Mouse (Mus musculus): ENCODE measurements around the gene Pde4c.

Gene Pde4c

GRCm38 (mm10) chr8:70766571-70767440, 43.3 kb downstream of the Pde4c start:
- DNase-seq (ENCODE audit: low spot score in 2 of 2) = no peak

DNA sequence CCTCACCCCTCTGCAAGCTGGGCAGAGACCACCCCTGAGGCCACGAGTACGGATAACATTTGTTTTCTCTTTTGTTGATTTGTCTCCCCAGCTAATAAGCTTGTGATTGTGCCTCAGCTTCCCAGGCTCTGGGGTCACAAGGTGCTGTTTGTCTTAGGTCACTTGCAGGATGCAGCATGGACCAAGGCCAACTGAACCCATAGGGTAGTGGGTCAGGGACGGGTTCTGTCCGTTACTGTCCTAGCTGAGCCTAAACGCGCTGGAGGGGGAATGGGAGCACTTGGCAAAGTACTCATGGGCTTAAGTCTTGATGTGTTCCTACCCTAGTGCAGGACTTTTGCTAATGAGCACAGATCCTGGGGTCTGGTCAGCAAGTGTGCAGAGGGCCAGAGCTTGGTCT, 44.0 kb downstream of the Pde4c start:
- DNase-seq (ENCODE audit: low spot score in 2 of 2) = no peak

DNA sequence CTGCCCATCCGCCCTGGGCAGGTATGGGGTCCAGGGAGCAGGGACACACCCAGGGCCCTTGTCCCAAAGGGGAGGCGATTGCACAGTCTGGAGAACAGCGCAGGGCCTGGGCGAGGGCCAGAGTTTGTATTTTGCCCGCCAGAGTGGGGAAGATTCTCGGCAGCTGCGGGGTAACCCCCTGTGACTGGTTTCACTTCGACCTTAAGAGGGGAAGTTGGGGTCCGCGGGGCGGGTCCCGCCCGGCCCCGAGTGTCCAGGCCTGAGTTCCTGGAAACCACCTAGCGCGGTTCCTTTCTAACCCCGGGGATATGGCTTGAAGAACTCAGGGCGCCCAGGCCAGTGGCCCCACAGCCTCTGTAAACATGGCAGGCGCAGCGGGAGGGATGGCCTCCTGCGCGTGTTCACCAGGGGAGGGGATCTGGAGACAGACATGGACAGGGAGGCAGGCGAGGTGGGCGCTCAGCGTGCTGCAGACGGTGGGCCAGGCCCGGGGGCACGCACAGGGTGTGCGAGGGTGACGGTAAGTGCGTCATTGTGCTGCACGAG, 44.8 kb downstream of the Pde4c start:
- DNase-seq (ENCODE audit: low spot score in 2 of 2) = no peak

GRCm38 (mm10) chr8:70768956-70769355, 45.4 kb downstream of the Pde4c start:
- DNase-seq (ENCODE audit: low spot score in 2 of 2) = no peak

- DNase-seq (ENCODE audit: low spot score in 2 of 2) = peak; percentile 90 to 94
Observed at GRCm38 (mm10) chr8:70769359-70769758, 45.8 kb downstream of the Pde4c start.

- no peak for DNase-seq (ENCODE audit: low spot score in 2 of 2)
Observed at GRCm38 (mm10) chr8:70769858-70770257, 46.3 kb downstream of the Pde4c start.

DNA sequence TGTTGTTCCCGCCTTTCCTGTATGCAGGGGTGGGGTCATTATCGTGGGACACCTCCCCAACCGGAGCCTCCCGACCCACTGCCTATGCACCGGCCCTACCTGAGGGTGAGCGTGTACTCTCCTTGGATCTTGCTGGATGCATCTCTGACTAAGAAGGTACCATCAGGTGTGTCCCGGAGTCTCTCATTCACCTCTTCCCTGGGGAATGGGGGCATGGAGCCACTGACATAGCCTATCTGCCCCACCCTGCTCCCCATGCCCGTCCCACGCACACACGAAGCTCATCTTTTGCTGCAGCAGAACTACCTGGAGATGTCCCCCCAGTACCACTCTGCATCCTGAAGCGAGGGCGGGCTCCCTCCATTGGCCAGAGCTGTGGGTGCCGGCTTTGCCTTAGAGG, 47.2 kb downstream of the Pde4c start:
- DNase-seq (ENCODE audit: low spot score in 2 of 2) = no peak

DNA sequence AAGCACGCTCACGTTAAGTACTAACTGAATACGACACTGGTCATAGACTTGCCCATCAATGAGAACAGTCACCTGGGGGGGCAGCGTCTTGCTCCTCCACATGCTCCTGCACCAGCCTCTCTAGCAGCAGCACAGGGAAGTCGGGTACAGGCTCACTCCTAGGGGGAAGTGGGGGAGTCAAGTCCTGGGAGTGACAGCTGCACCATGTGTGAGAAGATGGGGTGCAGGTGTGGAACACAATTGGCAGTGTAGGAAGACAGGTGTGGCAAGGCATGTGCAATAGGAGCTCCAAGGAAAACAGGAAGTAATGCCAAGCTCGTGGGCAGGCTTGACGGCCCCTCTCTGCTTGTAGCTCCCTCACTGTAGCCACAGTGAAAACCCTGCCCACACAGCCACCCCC, 47.7 kb downstream of the Pde4c start:
- no peak for DNase-seq (ENCODE audit: low spot score in 2 of 2)

DNA sequence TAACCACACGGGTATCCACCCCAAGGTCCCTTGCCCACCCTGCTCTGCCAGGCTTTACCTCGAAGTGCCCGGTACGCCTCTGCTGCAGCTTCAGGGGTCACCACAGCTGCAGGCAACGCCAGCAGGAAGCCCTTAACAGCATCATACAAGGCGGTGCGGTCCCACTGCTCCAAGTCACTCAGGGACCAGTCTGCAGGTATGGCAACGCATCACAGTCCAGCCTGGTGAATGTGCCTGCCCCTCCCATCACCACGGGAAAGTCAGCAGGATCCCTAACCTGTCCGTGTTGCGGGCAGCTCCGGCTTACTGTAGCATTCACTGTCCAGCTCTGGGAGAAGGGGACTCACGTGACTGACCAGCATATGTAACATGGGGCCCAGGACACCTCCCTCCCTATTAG, 48.6 kb downstream of the Pde4c start:
- no peak for DNase-seq (ENCODE audit: low spot score in 2 of 2)

DNA sequence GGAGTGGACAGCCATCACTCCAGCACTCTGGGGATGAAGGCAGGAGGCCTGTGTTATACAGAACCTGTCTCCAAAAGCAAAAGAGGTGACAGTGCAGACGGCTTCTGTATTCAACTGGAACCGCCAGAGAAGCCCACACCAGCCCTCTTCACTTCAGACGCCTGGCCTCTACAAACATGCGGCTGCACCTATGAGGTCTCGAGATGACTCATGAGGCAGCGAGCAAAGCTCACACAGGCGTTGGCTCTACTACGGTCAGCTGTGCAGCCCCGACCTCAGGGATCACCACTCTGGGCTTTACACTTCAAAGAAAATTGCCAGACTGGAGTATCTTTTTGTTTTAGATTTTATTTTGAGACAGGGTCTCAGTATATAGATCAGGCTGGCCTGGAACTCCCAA, 49.4 kb downstream of the Pde4c start:
- no peak for DNase-seq (ENCODE audit: low spot score in 2 of 2)

DNA sequence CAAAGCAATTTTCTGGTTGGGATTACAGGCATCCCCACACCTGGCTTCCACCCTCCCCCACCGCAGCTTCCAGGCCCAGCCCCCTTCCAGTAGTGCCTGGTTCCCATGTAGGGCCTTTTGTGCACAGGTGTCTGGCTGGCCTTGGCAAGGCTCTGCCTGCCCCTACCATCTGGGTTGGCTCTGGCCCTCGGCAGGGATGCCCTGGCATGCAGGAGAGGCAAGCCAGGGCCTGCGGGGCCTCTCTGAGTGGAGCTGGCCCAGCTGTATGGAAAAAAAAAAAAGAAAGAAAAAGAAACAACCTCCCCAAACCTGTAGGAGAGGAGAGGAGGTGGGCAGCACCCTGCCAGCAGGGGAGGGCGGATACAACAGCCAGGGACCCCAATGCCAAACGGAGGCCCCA, 49.9 kb downstream of the Pde4c start:
- no peak for DNase-seq (ENCODE audit: low spot score in 2 of 2)

- peak in 1 of 2 experiments; percentile 58 for DNase-seq (ENCODE audit: low spot score in 2 of 2)
Observed at GRCm38 (mm10) chr8:70773833-70774232, 50.3 kb downstream of the Pde4c start.

- DNase-seq (ENCODE audit: low spot score in 2 of 2) = no peak
Observed at GRCm38 (mm10) chr8:70774740-70775139, 51.2 kb downstream of the Pde4c start.

- DNase-seq (ENCODE audit: low spot score in 2 of 2) = no peak
Observed at GRCm38 (mm10) chr8:70775227-70775626, 51.7 kb downstream of the Pde4c start.

DNA sequence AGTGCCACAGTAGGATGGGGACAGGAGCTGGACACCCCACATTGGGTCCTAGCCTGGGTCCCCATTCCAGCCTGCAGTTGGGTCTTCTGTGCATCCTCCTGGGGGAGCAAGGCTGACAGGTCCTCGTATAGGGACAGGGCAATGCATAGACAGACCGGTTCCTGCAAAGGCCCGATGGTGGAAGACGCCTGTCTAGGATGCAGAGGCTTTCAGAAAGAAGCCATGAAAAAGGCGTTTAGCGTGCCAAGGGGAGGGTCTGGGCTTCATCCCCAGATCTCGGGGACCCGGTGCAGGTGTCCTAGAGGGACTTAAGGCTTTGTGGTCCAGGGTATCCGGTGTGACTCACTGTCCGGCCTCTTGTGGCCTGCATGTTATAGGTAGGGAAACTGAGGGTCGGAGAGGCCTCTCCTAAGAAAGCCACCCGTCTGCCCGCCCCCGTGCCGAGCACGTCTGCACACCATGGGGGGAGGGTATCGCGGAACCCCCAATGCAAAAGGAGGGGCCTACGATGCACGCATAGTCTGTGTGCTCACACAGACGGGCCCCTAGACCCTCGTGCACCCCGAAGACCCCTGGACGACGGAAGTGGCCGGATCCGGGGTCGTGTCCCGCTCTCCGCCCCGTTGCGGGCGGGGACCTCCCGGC, 52.5 kb downstream of the Pde4c start:
- no peak for DNase-seq (ENCODE audit: low spot score in 2 of 2)

GRCm38 (mm10) chr8:70776496-70777444, 53.2 kb downstream of the Pde4c start, which contains the start of gene Pik3r2:
Pik3r2 (minus strand) TSS chr8:70776713.
- DNase-seq (ENCODE audit: low spot score in 2 of 2) = peak; percentile 98

DNA sequence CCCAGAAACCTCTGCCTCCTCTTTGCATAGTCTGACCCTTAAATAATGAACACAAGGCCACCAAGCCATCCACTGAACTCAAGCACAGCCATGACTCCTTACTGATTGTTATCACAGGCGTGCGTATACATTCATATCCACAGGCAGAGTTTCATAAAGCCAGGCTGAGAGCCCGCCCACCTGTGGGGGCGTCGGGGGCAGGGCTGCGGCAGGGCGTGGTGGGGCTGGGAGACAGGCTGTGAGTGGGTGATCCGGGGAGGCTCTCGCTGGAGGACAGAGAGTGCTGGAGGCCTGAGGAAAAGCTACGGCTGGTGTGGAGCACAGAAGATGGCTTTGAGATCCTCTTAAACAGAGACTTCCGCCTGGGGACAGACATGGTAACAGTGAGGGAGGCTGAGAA, 56.6 kb downstream of the Pde4c start:
- DNase-seq (ENCODE audit: low spot score in 2 of 2) = no peak

GRCm38 (mm10) chr8:70786291-70787050, 63.0 kb downstream of the Pde4c start:
- DNase-seq (ENCODE audit: low spot score in 2 of 2) = no peak

DNA sequence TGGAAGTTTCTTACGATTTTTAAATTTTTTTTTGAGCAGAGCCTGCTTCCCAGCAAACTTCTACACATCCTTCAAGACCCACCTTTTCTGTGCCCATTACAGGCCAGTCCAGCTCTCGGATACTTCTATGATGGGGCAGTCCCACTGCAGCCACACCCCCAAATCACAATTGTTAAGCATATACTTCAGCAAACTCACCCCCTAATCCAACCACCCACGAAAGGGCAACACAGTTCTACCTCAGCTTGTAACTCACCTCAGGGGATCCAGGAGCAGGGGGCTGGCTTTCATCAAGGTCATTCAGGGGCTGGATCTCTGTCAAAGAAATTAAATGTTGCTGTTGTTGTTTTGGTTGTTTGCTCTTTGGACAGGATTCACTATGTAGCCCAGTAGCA, 63.5 kb downstream of the Pde4c start:
- DNase-seq (ENCODE audit: low spot score in 2 of 2) = no peak

DNA sequence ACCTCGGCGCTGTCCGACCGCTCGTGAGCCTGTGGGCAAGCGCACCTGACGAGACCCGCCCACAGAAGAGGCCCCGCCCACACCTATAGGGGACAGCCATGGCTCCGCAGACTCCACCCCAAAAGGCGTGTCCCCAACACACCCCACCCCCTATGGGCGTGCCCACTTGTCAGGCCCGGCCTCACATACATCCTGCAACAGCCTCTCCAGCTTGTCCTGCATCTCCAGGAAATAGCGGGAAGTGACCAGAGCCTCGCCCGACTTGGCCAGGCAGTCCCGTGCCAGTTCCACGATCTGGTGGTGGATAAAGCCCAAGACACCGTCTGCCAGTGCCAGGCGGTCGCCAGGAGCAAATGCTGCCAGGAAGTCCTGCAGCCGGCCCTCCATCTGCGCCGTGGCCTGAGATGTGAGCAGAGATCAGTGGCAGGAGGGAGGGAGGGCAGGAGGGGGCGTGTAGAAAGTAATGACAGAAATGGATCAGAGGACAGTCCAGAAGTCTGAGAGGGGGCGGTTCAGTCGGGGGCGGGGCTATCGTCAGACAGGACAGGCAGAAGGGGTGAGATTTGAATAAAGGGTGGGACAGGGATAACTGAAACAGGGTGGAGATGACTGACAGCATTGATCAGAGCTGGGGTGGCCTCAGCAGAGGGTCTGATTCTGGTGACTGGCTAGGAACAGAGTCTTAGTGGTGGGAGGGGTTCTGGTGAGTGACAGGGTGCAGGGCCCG, 64.6 kb downstream of the Pde4c start:
- DNase-seq (ENCODE audit: low spot score in 2 of 2) = no peak

Data from frontal cortex, postnatal 14 days (tissue).